Mouse (Mus musculus): ENCODE measurements around the gene Shank3.

DNA sequence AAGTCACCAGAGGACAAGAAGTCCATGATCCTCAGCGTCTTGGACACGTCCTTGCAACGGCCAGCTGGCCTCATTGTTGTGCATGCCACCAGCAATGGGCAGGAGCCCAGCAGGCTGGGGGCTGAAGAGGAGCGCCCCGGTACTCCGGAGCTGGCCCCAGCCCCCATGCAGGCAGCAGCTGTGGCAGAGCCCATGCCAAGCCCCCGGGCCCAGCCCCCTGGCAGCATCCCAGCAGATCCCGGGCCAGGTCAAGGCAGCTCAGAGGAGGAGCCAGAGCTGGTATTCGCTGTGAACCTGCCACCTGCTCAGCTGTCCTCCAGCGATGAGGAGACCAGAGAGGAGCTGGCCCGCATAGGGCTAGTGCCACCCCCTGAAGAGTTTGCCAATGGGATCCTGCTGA is 49.4 kb downstream of the Shank3 start:
- TF ChIP-seq GATA1 (IDR thresholded peaks at IDR 0.05; ENCODE audit: low read length) (no peak), TAL1 (IDR thresholded peaks at IDR 0.05; ENCODE audit: low read length) (no peak)

Measured in erythroblast, embryonic 14.5 days (primary cell).